Mouse (Mus musculus): Measurements from ENCODE around the gene Clic4.

DNA sequence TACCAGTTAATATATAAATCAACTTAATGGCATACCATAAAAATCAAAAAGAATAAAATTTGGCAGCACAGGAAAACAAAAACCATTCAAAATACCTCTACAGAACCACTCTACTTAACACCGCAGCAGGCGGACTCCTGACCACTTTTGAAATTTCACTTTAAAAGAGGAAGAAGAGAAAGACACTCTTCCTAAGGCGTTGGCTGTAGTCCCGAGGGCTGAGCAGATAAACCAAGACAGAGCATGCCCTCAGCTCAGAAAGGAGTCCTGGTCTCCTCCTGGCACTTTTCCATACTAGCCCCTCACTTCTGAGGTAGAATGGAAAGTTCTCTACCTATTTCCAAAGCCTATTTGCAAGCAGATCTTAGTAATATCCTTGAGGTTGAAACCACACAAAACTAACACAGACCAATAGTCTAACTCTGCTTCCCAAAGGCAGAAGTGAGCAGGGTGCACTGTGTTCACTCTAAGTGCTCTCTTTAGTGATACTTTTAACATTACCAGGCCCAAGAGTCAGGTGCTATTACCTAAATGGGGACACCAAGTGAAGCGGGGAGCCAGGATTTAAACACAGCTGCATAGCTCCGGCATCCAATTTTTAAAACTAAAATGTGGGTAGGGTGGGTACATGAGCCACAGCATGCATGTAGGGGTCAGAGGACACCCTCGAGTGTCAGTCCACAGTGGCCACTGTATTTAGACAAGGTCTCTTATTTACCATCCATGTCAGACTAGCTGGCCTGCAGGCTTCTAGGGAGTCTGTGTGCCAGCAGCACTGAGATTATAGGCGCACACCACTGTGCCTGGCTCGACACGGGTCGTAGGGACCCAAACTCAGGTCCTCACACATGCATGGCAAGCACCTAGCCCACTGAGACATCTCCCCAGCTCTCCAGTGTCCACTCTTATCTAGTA is 15.8 kb downstream of the Clic4 start:
- no peak for TF ChIP-seq POLR2AphosphoS2 (IDR thresholded peaks at IDR 0.05; ENCODE audit: insufficient read length, low read depth)
- TF ChIP-seq POLR2A (IDR thresholded peaks at IDR 0.05; ENCODE audit: insufficient read length, low read depth): no peak
- TF ChIP-seq CEBPB (IDR thresholded peaks at IDR 0.05; ENCODE audit: insufficient read depth, poor library complexity, severe bottlenecking): no peak
- TF ChIP-seq USF1 (IDR thresholded peaks at IDR 0.05; ENCODE audit: low read depth): no peak
- no peak for TF ChIP-seq MAX (IDR thresholded peaks at IDR 0.05; ENCODE audit: low read depth)

All from myocyte (in vitro differentiated cells).